Mouse (Mus musculus): ENCODE measurements around the gene Sema6c. TPM values are rescaled to one million over a fixed set of nuclear protein-coding genes. Genes with fewer than 3 reads are reported as not detected.
"Not testable (repeated sequence)": the region's sequence is repeated elsewhere in the genome, so short reads cannot be mapped to it uniquely, and the experiment has no call there.

Gene Sema6c
- total RNA-seq (2021): 10 to 100 TPM in 1 of 2 experiments, 1 to 10 TPM in 1; 4.7 to 10.2 TPM

- peak; percentile 88 for DNase-seq
- intact Hi-C loops (cut with DNase I): loop anchor here (5.0 kb wide), 1 partner anchor 102 kb away; no protein-coding TSS in a partner anchor
Measured at GRCm38 (mm10) chr3:95159987-95160963, at the start of gene Sema6c. Gene Sema6c, plus strand, starts transcription at chr3:95160457.

- intact Hi-C loops (cut with DNase I): loop anchor here (2.0 kb wide), 1 partner anchor 22 kb away; no protein-coding TSS in a partner anchor
Measured at GRCm38 (mm10) chr3:95110911-95111726, 49.1 kb upstream of the Sema6c start, which contains the start of gene Vps72. Gene Vps72, plus strand, starts transcription at chr3:95111022.

GRCm38 (mm10) chr3:95112760-95113159 is 47.5 kb upstream of the Sema6c start:
- intact Hi-C loops (cut with DNase I): no loop called here
- DNase-seq: no peak

More at GRCm38 (mm10) chr3:95110911-95111726, 49.1 kb upstream of the Sema6c start, which contains the start of gene Vps72:
- DNase-seq: peak; percentile 89 to 92

- DNase-seq: no peak
- intact Hi-C loops (cut with DNase I): no loop called here
Measured at GRCm38 (mm10) chr3:95117751-95118150, 42.5 kb upstream of the Sema6c start.

- intact Hi-C loops (cut with DNase I): no loop called here
- no peak for DNase-seq
Measured at GRCm38 (mm10) chr3:95121580-95121979, 38.7 kb upstream of the Sema6c start.

GRCm38 (mm10) chr3:95124246-95124645 is 36.0 kb upstream of the Sema6c start, which contains the start of gene Tmod4:
Gene Tmod4, plus strand, starts transcription at chr3:95124476.
- no peak for DNase-seq
- intact Hi-C loops (cut with DNase I): no loop called here

GRCm38 (mm10) chr3:95124972-95125371 is 35.3 kb upstream of the Sema6c start:
- DNase-seq: peak; percentile 40 to 46
- intact Hi-C loops (cut with DNase I): no loop called here

GRCm38 (mm10) chr3:95129226-95129651 is 31.0 kb upstream of the Sema6c start:
- intact Hi-C loops (cut with DNase I): no loop called here
- peak in 1 of 2 experiments; percentile 52 for DNase-seq

GRCm38 (mm10) chr3:95130081-95130480 is 30.2 kb upstream of the Sema6c start:
- DNase-seq: no peak
- intact Hi-C loops (cut with DNase I): no loop called here

GRCm38 (mm10) chr3:95132389-95132788 is 27.9 kb upstream of the Sema6c start:
- intact Hi-C loops (cut with DNase I): loop anchor here (2.0 kb wide), 1 partner anchor 22 kb away; the partner anchor contains the start of gene Vps72
- not testable (repeated sequence) for DNase-seq

- DNase-seq: no peak
- intact Hi-C loops (cut with DNase I): loop anchor here (2.0 kb wide), 1 partner anchor 22 kb away; the partner anchor contains the start of gene Vps72
Measured at GRCm38 (mm10) chr3:95133176-95133575, 27.1 kb upstream of the Sema6c start.

- DNase-seq: peak; percentile 85 to 86
- intact Hi-C loops (cut with DNase I): loop anchor here (2.0 kb wide), 1 partner anchor 23 kb away; the partner anchor contains the start of gene Vps72
Measured at GRCm38 (mm10) chr3:95133680-95134101, 26.6 kb upstream of the Sema6c start, which contains the start of the genes Scnm1 and Lysmd1. Gene Scnm1, minus strand, starts transcription at chr3:95134011. Gene Lysmd1, plus strand, starts transcription at chr3:95134088.

GRCm38 (mm10) chr3:95134133-95134532 is 26.1 kb upstream of the Sema6c start:
- DNase-seq; intact Hi-C loops (cut with DNase I): not testable (repeated sequence)

GRCm38 (mm10) chr3:95135023-95135422 is 25.2 kb upstream of the Sema6c start:
- peak; percentile 47 to 51 for DNase-seq
- intact Hi-C loops (cut with DNase I): no loop called here

GRCm38 (mm10) chr3:95135433-95136052 is 24.7 kb upstream of the Sema6c start:
- intact Hi-C loops (cut with DNase I): no loop called here
- no peak for DNase-seq

- intact Hi-C loops (cut with DNase I): no loop called here
Measured at GRCm38 (mm10) chr3:95136336-95136735, 23.9 kb upstream of the Sema6c start.

GRCm38 (mm10) chr3:95139586-95140288 is 20.5 kb upstream of the Sema6c start:
- intact Hi-C loops (cut with DNase I): no loop called here
- peak in 1 of 2 experiments; percentile 24 for DNase-seq

More at GRCm38 (mm10) chr3:95136336-95136735, 23.9 kb upstream of the Sema6c start:
- no peak for DNase-seq

GRCm38 (mm10) chr3:95140289-95140595 is 20.0 kb upstream of the Sema6c start:
- intact Hi-C loops (cut with DNase I): no loop called here
- no peak for DNase-seq

- no peak for DNase-seq
- intact Hi-C loops (cut with DNase I): no loop called here
Measured at GRCm38 (mm10) chr3:95140795-95141194, 19.5 kb upstream of the Sema6c start.
